Mouse (Mus musculus): ENCODE results near the gene Tmcc1. TPM values are rescaled to one million over a fixed set of nuclear protein-coding genes. Genes with fewer than 3 reads are reported as not detected.
A peak's percentile ranks its signal among the peaks of the same experiment; 100 is the strongest.

The Tmcc1 gene
- total and polyA plus RNA-seq, 2 experiments from 2014 or later, result 11.8 to 40.9 TPM

DNA sequence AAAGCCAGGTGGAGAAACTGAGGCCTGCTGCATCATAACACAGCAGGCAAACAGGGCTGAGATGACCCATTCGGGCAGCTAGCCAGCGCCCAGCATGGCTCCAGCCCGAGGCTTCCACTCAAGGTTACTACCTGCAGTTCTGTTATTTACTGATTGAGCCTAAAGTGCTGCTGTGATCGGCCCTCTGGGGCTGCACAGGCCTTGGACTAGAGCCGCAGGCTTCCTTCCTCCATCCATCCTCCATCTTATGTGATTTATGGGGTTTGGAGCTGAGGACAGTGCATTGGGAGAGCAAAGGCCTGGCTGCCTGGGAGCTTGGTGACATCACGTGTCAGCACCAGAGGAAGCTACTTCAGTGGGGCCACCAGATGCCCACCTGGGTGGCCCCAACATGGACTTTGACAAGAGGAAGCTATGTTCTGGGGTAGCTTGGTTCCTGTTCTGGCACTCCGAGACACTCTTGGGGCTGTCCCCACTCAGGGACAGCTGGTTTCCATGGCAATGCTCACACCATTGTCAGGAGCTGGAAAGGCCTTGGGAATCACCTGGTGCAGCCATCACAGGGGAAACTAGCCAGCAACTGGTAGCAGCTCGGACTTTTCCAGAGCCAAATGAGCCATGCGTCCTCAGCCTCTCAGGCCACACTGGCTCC lies 206.1 kb downstream of the Tmcc1 start:
- DNase-seq (ENCODE audit: low spot score) (peak; percentile 27), ATAC-seq (ENCODE audit: low FRiP score) (no peak)
- Histone ChIP-seq H3K9ac (replicated peaks; ENCODE audit: low read length, poor library complexity, severe bottlenecking) (no peak overlapping the region), H3K9me3 (ENCODE audit: low read length) (no peaks in the 10 kb centered on the region), H3K36me3 (ENCODE audit: insufficient read depth, low read length) (no peaks in the 10 kb centered on the region), H3K4me3 (ENCODE audit: low read depth, low read length) (no peak overlapping the region), H3K27me3 (ENCODE audit: insufficient read depth, low read length) (peaks cover 17% of the 10 kb centered on the region), H3K27ac (ENCODE audit: low read depth, low read length) (no peak overlapping the region), H3K4me1 (ENCODE audit: insufficient read depth, low read length) (peaks cover 9% of the 10 kb centered on the region; the same call in 1 of the 2 replicates), H3K4me2 (ENCODE audit: low read depth, low read length, poor library complexity, severe bottlenecking) (no peak overlapping the region)
- WGBS, result 58% methylated on average over 9 of the region's 9 CpGs
- no peak for TF ChIP-seq CTCF (IDR thresholded peaks at IDR 0.05)

- Histone ChIP-seq H3K9me3 (ENCODE audit: low read length) (no peaks in the 10 kb centered on the region), H3K36me3 (ENCODE audit: insufficient read depth, low read length) (no peaks in the 10 kb centered on the region), H3K4me1 (ENCODE audit: insufficient read depth, low read length) (peaks cover 9% of the 10 kb centered on the region; the same call in 1 of the 2 replicates), H3K4me3 (ENCODE audit: low read depth, low read length) (no peak overlapping the region), H3K9ac (replicated peaks; ENCODE audit: low read length, poor library complexity, severe bottlenecking) (no peak overlapping the region), H3K27ac (ENCODE audit: low read depth, low read length) (no peak overlapping the region), H3K4me2 (ENCODE audit: low read depth, low read length, poor library complexity, severe bottlenecking) (no peak overlapping the region), H3K27me3 (ENCODE audit: insufficient read depth, low read length) (peaks cover 11% of the 10 kb centered on the region; the same call in 1 of the 2 replicates)
- no peak for TF ChIP-seq CTCF (IDR thresholded peaks at IDR 0.05)
- WGBS, result 46% methylated on average over 12 of the region's 12 CpGs
- DNase-seq (ENCODE audit: low spot score) (no peak), ATAC-seq (ENCODE audit: low FRiP score) (no peak)
These were observed 206.7 kb downstream of the Tmcc1 start for GRCm38 (mm10) chr6:115986472-115987095.

- 0 out of 2 replicates have a peak, but pooled peaks cover 3% of the 10 kb centered on the region for H3K27me3 ChIP-seq (ENCODE audit: insufficient read depth, low read length)
- 59% methylated on average over 9 of the region's 9 CpGs for WGBS
- H3K4me3 ChIP-seq (ENCODE audit: low read depth, low read length), result no peak overlapping the region
- no peak overlapping the region for H3K9ac ChIP-seq (replicated peaks; ENCODE audit: low read length, poor library complexity, severe bottlenecking)
- no peaks in the 10 kb centered on the region for H3K36me3 ChIP-seq (ENCODE audit: insufficient read depth, low read length)
- DNase-seq (ENCODE audit: low spot score), result no peak
- H3K9me3 ChIP-seq (ENCODE audit: low read length), result no peaks in the 10 kb centered on the region
- no peak for TF ChIP-seq CTCF (IDR thresholded peaks at IDR 0.05)
- no peak for ATAC-seq (ENCODE audit: low FRiP score)
- H3K27ac ChIP-seq (ENCODE audit: low read depth, low read length), result no peak overlapping the region
- H3K4me1 ChIP-seq (ENCODE audit: insufficient read depth, low read length), result peaks cover 9% of the 10 kb centered on the region; the same call in 1 of the 2 replicates
- no peak overlapping the region for H3K4me2 ChIP-seq (ENCODE audit: low read depth, low read length, poor library complexity, severe bottlenecking)
These were observed 207.7 kb downstream of the Tmcc1 start for GRCm38 (mm10) chr6:115985622-115986021.

DNA sequence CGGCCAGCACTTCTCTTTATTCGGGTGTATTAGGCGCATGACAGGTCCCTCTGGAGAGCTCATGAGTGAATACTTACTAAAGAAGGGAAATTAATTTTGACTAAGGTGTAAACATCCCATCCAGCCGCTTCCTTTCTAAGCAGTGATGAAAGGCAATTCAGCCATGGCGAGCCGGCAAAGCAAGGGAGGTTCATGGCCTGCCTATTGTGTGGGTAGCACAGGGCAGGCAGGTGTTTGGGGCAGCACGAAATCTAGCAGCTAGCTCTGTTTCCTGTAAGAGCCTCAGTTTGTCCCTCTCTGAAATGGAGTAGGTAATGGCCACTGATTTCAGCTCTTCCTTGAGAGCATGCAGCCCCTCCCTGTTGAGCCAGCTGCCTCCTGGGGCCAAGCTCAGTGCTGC lies 208.7 kb downstream of the Tmcc1 start:
- H3K36me3 ChIP-seq (ENCODE audit: insufficient read depth, low read length), result no peaks in the 10 kb centered on the region
- no peaks in the 10 kb centered on the region for H3K27me3 ChIP-seq (ENCODE audit: insufficient read depth, low read length)
- 69% methylated on average over 7 of the region's 7 CpGs for WGBS
- ATAC-seq (ENCODE audit: low FRiP score) (no peak), DNase-seq (ENCODE audit: low spot score) (no peak)
- TF ChIP-seq CTCF (IDR thresholded peaks at IDR 0.05), result no peak
- H3K4me1 ChIP-seq (ENCODE audit: insufficient read depth, low read length), result peaks cover 9% of the 10 kb centered on the region; the same call in 1 of the 2 replicates
- no peak overlapping the region for H3K27ac ChIP-seq (ENCODE audit: low read depth, low read length)
- H3K9me3 ChIP-seq (ENCODE audit: low read length), result no peaks in the 10 kb centered on the region
- no peak overlapping the region for H3K4me2 ChIP-seq (ENCODE audit: low read depth, low read length, poor library complexity, severe bottlenecking)
- H3K9ac ChIP-seq (replicated peaks; ENCODE audit: low read length, poor library complexity, severe bottlenecking), result no peak overlapping the region
- no peak overlapping the region for H3K4me3 ChIP-seq (ENCODE audit: low read depth, low read length)

GRCm38 (mm10) chr6:115983306-115984038 lies 209.8 kb downstream of the Tmcc1 start:
- TF ChIP-seq CTCF (IDR thresholded peaks at IDR 0.05), result no peak
- ATAC-seq (ENCODE audit: low FRiP score) (no peak), DNase-seq (ENCODE audit: low spot score) (no peak)
- no peak overlapping the region for H3K4me2 ChIP-seq (ENCODE audit: low read depth, low read length, poor library complexity, severe bottlenecking)
- H3K27me3 ChIP-seq (ENCODE audit: insufficient read depth, low read length), result no peaks in the 10 kb centered on the region
- peaks cover 9% of the 10 kb centered on the region; the same call in 1 of the 2 replicates for H3K4me1 ChIP-seq (ENCODE audit: insufficient read depth, low read length)
- H3K27ac ChIP-seq (ENCODE audit: low read depth, low read length), result no peak overlapping the region
- no peaks in the 10 kb centered on the region for H3K9me3 ChIP-seq (ENCODE audit: low read length)
- no peak overlapping the region for H3K9ac ChIP-seq (replicated peaks; ENCODE audit: low read length, poor library complexity, severe bottlenecking)
- no peaks in the 10 kb centered on the region for H3K36me3 ChIP-seq (ENCODE audit: insufficient read depth, low read length)
- H3K4me3 ChIP-seq (ENCODE audit: low read depth, low read length), result no peak overlapping the region
- WGBS, result 67% methylated on average over 12 of the region's 12 CpGs
